Mouse (Mus musculus) small intestine, adult 2 months (tissue): ENCODE measurements around the gene Ghsr. TPM values are rescaled to one million over a fixed set of nuclear protein-coding genes. Genes with fewer than 3 reads are reported as not detected.
A peak's percentile ranks its signal among the peaks of the same experiment; 100 is the strongest.

Source experiments
- H3K27ac ChIP-seq: fragments of 200-500 bp; 2 replicates; pipeline ENCODE4 v1.5.1; 2012; ENCODE audit warnings: low read depth, low read length, control low read depth, inconsistent platforms; ENCODE audit not compliant: insufficient read depth
- H3K27me3 ChIP-seq: fragments of 200-500 bp; 2 replicates; pipeline ENCODE4 v1.6.1; 2012; ENCODE audit warnings: mild to moderate bottlenecking, moderate library complexity, low read length, inconsistent platforms; ENCODE audit not compliant: control insufficient read depth, insufficient read depth
- H3K36me3 ChIP-seq: fragments of 200-500 bp; 2 replicates; pipeline ENCODE4 v1.6.1; 2012; ENCODE audit warnings: mild to moderate bottlenecking, low read length, control low read depth, inconsistent platforms; ENCODE audit not compliant: control insufficient read depth, insufficient read depth
- H3K4me1 ChIP-seq: fragments of 200-500 bp; 2 replicates; pipeline ENCODE4 v1.6.1; 2012; ENCODE audit warnings: low read length, inconsistent platforms, mixed read lengths; ENCODE audit not compliant: control insufficient read depth, insufficient read depth, insufficient read length
- H3K4me3 ChIP-seq: fragments of 200-500 bp; 2 replicates; pipeline ENCODE4 v1.5.1; 2012; ENCODE audit warnings: low read depth, mild to moderate bottlenecking, control low read depth, inconsistent platforms, low read length, moderate library complexity
- CTCF ChIP-seq: fragments of 200-500 bp; IDR thresholded peaks from 2 replicates; pipeline ENCODE4 v1.5.1; 2012; ENCODE audit warnings: low read depth, mild to moderate bottlenecking, control low read depth, inconsistent platforms, low read length, moderate library complexity, mixed read lengths; ENCODE audit not compliant: insufficient replicate concordance, insufficient read length; ENCODE audit errors: extremely low read depth
- POLR2A ChIP-seq: fragments of 200-500 bp; IDR thresholded peaks from 2 replicates; pipeline ENCODE4 v1.6.1; 2012; ENCODE audit warnings: low read depth, mild to moderate bottlenecking, control low read depth, inconsistent platforms, low read length, moderate library complexity
- WGBS: fragments of 180-500 bp; shearing (Covaris S2); methylation state at CpG from one replicate; pipeline ENCODE4 v1.1.7; 2018; 5-methylcytosine and 5-hydroxymethylcytosine counted together
- polyA plus RNA-seq: library from polyadenylated mRNA; depleted of rRNA; stranded (reverse); fragments of >200 nt; gene quantifications from 2 replicates; pipeline ENCODE4 v1.2.3, GENCODE M21; 2012; rRNA removed

Ghsr gene
- 0.03 TPM in 1 of 2 replicates, not detected in the other for polyA plus RNA-seq

DNA sequence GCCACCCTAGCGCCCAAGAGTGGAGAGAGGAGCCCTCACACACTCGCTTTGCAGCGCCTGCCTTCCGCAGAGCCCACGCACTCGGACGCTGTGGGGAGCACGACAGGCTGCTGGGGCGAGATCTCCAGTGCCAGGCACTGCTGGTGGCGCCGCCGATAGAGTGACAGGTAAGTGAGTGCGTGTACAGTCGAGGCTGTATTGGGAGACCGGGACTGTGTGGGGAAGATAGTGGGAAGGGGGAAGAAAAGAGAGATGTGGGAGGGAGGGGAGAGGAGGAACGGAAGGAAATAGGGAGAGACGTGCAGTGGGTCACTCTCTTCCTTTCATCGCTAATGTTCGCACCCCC, at the start of gene Ghsr:
TSS of gene Ghsr (plus strand) at position 76 of the 346 bp plus-strand sequence.
- H3K27ac ChIP-seq: no peak within 1 kb of the TSS
- no peaks in the 10 kb centered on the region for H3K36me3 ChIP-seq
- peaks cover 26% of the 10 kb centered on the region for H3K27me3 ChIP-seq
- TF ChIP-seq CTCF (no peak), POLR2A (no peak)
- 5% methylated on average over 19 of the region's 19 CpGs for WGBS
- H3K4me3 ChIP-seq: peak within 1 kb of the TSS; percentile 18
- peaks cover 3% of the 10 kb centered on the region; the same call in 1 of the 2 replicates for H3K4me1 ChIP-seq

DNA sequence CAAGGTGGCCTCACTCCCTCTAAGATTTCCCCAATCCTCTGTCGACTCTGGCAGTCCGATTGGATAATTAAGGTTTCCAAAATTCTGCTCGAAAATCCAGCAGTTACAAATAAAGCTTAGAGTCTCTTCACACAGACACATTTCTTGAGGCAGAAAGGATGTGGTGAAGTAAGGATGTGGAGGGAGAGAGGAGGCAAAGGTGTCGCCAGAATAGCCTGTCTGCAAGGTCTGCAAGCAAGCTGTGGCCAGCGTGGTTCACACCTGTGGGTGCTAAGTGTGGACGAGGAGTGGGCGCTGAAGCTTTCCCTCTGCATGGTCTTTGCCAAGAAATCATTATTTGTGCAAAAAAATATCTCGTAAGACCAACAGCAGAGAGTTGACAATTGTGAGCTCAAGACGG, 48.6 kb upstream of the Ghsr start:
- no peak for TF ChIP-seq POLR2A
- no peak for TF ChIP-seq CTCF
- H3K4me3 ChIP-seq: 0 out of 2 replicates have a peak overlapping the region, but pooled peaks have one; percentile 14
- WGBS: 76% methylated on average over 9 of the region's 9 CpGs
- H3K27ac ChIP-seq: peak overlapping the region; percentile 51
- H3K36me3 ChIP-seq: peaks cover 25% of the 10 kb centered on the region
- no peaks in the 10 kb centered on the region for H3K27me3 ChIP-seq
- peaks cover 21% of the 10 kb centered on the region for H3K4me1 ChIP-seq

DNA sequence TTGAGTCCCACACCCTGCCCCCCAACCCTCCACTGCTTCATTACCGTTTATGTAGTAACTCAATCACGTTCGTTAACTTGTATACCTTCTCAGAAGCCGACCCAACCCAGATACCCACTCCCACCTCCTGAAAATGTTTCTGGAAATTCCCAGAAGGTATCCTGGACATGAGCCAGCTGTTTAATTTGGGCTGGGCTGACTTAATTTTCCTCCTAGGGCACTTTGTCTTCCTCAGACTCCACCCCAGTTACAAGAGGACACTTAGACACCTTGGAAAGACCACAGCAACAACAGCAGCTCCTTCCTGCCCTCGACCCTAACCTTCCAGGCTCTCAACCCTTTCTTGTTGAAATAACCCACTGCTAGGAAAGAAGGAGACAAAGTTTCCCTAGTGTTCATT, 47.6 kb upstream of the Ghsr start:
- peaks cover 35% of the 10 kb centered on the region for H3K36me3 ChIP-seq
- 27% methylated on average over 5 of the region's 5 CpGs for WGBS
- peaks cover 21% of the 10 kb centered on the region for H3K4me1 ChIP-seq
- peak overlapping the region; percentile 51 for H3K27ac ChIP-seq
- no peak overlapping the region for H3K4me3 ChIP-seq
- no peak for TF ChIP-seq POLR2A
- TF ChIP-seq CTCF: no peak
- H3K27me3 ChIP-seq: no peaks in the 10 kb centered on the region

- Histone ChIP-seq H3K27ac (no peak overlapping the region), H3K4me3 (no peak overlapping the region), H3K36me3 (peaks cover 52% of the 10 kb centered on the region), H3K27me3 (no peaks in the 10 kb centered on the region), H3K4me1 (peaks cover 13% of the 10 kb centered on the region; the same call in 1 of the 2 replicates)
- WGBS: 51% methylated on average over 4 of the region's 4 CpGs
- no peak for TF ChIP-seq CTCF
- TF ChIP-seq POLR2A: no peak
These were observed 44.4 kb upstream of the Ghsr start for GRCm38 (mm10) chr3:27326633-27327191.

GRCm38 (mm10) chr3:27330706-27331105, 40.4 kb upstream of the Ghsr start:
- H3K36me3 ChIP-seq: peaks cover 69% of the 10 kb centered on the region
- TF ChIP-seq POLR2A: no peak
- TF ChIP-seq CTCF: no peak
- H3K4me1 ChIP-seq: peaks cover 2% of the 10 kb centered on the region; the same call in 1 of the 2 replicates
- WGBS: 81% methylated on average over 5 of the region's 5 CpGs
- H3K27me3 ChIP-seq: no peaks in the 10 kb centered on the region
- H3K27ac ChIP-seq: no peak overlapping the region
- no peak overlapping the region for H3K4me3 ChIP-seq

GRCm38 (mm10) chr3:27338437-27338836, 32.7 kb upstream of the Ghsr start:
- no peak for TF ChIP-seq POLR2A
- TF ChIP-seq CTCF: no peak
- H3K4me1 ChIP-seq: no peaks in the 10 kb centered on the region
- no peaks in the 10 kb centered on the region for H3K27me3 ChIP-seq
- H3K36me3 ChIP-seq: peaks cover 37% of the 10 kb centered on the region
- H3K27ac ChIP-seq: no peak overlapping the region
- WGBS: 25% methylated on average over 6 of the region's 6 CpGs
- H3K4me3 ChIP-seq: no peak overlapping the region

GRCm38 (mm10) chr3:27338887-27339286, 32.3 kb upstream of the Ghsr start:
- H3K36me3 ChIP-seq: peaks cover 33% of the 10 kb centered on the region
- H3K4me1 ChIP-seq: no peaks in the 10 kb centered on the region
- H3K27ac ChIP-seq: no peak overlapping the region
- 69% methylated on average over 3 of the region's 3 CpGs for WGBS
- TF ChIP-seq CTCF: no peak
- TF ChIP-seq POLR2A: no peak
- H3K4me3 ChIP-seq: no peak overlapping the region
- H3K27me3 ChIP-seq: no peaks in the 10 kb centered on the region
